Mouse (Mus musculus) ovary, adult 10 weeks (tissue): ENCODE measurements around the gene Pomp. TPM values are rescaled to one million over a fixed set of nuclear protein-coding genes. Genes with fewer than 3 reads are reported as not detected.

Experiments used
- polyA plus RNA-seq: library from polyadenylated mRNA; stranded (reverse); fragments of 350-450 nt; fragmentation: Illumina TruSeq; extraction: RNeasy Lipid Tissue Mini Kit (QIAGEN cat#74804); gene quantifications from one replicate; pipeline ENCODE4 v1.2.3, GENCODE M21; 2014

Pomp gene
- polyA plus RNA-seq: 57.5 TPM

GRCm38 (mm10) chr5:147860449-147861261 lies at the start of gene Pomp:
Gene Pomp (plus strand): TSS chr5:147860461.

GRCm38 (mm10) chr5:147894455-147895076 lies 34.3 kb downstream of the Pomp start, which contains the start of gene Slc46a3:
Gene Slc46a3 (minus strand): TSS chr5:147894815.

Other genes with a start within 250 kb of the Pomp start
- gene Flt1, start 134.4 kb upstream of the Pomp start, polyA plus RNA-seq: 19.8 TPM
- 8.1 TPM for gene Slc46a3, start 34.4 kb downstream of the Pomp start, polyA plus RNA-seq
- 3.8 TPM for gene Mtus2, start 96.9 kb downstream of the Pomp start, polyA plus RNA-seq